Mouse (Mus musculus): ENCODE measurements around the gene Narfl.

Gene Narfl

GRCm38 (mm10) chr17:25829558-25830017 is 56.0 kb downstream of the Narfl start:
- DNase-seq (ENCODE audit: low spot score in 2 of 2) = peak in 1 of 2 experiments; percentile 22

- no peak for DNase-seq (ENCODE audit: low spot score in 2 of 2)
These were observed 56.7 kb downstream of the Narfl start for GRCm38 (mm10) chr17:25830200-25830753.

GRCm38 (mm10) chr17:25830806-25831431 is 57.3 kb downstream of the Narfl start:
- no peak for DNase-seq (ENCODE audit: low spot score in 2 of 2)

- peak in 1 of 2 experiments; percentile 33 for DNase-seq (ENCODE audit: low spot score in 2 of 2)
These were observed 58.1 kb downstream of the Narfl start for GRCm38 (mm10) chr17:25831451-25832281.

- DNase-seq (ENCODE audit: low spot score in 2 of 2) = peak; percentile 98 to 99
These were observed 59.1 kb downstream of the Narfl start for GRCm38 (mm10) chr17:25832436-25833290.

All from frontal cortex, postnatal 14 days (tissue).